Mouse (Mus musculus): ENCODE results near the gene Nemp1. TPM values are rescaled to one million over a fixed set of nuclear protein-coding genes. Genes with fewer than 3 reads are reported as not detected.
"Not testable (repeated sequence)": the region's sequence is repeated elsewhere in the genome, so short reads cannot be mapped to it uniquely, and the experiment has no call there.

The Nemp1 gene
- total RNA-seq, 2 experiments from 2014 or later, result 6.6 to 6.7 TPM

GRCm38 (mm10) chr10:127643553-127644238, 23.0 kb upstream of the Nemp1 start:
- DNase-seq (ENCODE audit: low spot score in 2 of 2), result no peak

- no peak for DNase-seq (ENCODE audit: low spot score in 2 of 2)
Measured at GRCm38 (mm10) chr10:127645791-127646190, 20.9 kb upstream of the Nemp1 start.

GRCm38 (mm10) chr10:127652906-127653638, 13.6 kb upstream of the Nemp1 start:
- DNase-seq (ENCODE audit: low spot score in 2 of 2), result no peak

DNA sequence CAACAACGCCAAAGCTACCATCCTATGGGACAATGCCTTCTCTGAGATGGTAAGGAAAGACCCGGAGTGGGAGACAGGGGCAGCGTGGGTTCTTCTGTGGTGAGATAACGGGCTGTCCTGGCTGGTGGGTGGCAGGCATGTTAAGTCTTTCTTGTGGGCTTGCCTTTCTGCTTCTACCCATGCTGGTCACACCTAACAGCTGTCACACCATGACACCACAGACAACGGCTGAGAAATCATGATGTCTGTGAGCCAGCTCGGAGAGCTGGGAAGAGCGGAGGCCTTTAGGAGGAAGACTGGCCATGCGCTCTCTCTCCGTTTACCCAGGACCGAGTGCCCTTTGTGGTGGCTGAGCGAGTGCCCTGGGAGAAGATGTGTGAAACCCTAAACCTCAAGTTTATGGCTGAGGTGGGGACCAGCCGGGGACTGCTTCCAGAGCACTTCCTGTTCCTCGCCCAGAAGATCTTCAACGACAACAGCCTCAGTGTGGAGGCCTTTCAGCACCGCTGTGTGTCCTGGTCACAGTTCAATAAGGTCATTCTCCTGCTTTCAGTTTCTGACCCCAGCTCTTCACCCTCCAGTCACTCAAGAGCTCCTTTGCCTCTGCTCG, 11.6 kb upstream of the Nemp1 start:
- DNase-seq (ENCODE audit: low spot score in 2 of 2), result no peak

DNA sequence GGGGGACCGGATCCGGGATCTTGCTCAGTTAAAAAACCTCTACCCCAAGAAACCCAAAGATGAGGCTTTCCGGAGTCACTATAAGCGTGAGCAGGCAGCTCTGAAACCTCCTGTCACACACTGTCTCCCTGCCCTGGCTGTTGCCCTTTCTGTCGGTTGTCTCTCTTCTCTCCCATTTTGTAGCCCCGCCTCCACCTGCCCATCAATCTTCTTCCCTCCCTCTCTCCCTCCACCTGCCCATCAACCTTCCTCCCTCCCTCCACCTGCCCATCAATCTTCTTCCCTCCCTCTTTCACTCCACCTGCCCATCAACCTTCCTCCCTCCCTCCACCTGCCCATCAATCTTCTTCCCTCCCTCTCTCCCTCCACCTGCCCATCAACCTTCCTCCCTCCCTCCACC, 9.1 kb upstream of the Nemp1 start:
- DNase-seq (ENCODE audit: low spot score in 2 of 2), result not testable (repeated sequence)

DNA sequence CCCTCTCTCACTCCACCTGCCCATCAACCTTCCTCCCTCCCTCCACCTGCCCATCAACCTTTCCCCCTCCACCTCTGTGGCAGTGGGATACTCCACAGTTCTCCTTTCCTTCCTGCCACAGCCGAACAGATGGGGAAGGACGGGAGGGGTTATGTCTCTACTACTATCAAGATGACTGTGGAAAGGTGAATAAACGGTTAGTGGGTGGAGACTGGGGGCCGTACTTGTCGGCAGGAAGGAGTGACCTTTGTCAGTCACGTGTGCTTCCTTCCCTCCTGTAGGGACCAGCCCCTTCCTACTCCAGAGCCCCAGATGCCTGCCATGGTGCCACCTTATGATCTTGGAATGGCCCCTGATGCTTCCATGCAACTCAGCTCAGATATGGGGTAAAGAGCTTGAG, 8.6 kb upstream of the Nemp1 start:
- DNase-seq (ENCODE audit: low spot score in 2 of 2), result no peak

DNA sequence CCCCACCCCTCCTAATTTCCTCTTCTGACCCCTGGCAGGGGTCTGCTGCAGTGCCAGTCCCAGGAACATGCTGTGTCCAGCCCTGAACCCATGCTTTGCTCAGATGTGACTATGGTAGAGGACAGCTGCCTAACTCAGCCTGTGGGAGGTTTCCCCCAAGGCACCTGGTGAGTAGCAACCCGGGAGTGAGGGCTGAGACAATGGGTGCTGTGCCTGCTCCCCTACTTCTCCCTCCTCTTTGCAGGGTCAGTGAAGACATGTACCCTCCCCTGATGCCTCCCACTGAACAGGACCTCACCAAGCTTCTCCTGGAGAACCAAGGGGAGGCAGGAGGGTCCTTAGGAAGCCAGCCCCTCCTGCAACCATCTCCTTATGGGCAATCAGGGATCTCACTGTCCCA, 7.2 kb upstream of the Nemp1 start:
- DNase-seq (ENCODE audit: low spot score in 2 of 2), result no peak

DNA sequence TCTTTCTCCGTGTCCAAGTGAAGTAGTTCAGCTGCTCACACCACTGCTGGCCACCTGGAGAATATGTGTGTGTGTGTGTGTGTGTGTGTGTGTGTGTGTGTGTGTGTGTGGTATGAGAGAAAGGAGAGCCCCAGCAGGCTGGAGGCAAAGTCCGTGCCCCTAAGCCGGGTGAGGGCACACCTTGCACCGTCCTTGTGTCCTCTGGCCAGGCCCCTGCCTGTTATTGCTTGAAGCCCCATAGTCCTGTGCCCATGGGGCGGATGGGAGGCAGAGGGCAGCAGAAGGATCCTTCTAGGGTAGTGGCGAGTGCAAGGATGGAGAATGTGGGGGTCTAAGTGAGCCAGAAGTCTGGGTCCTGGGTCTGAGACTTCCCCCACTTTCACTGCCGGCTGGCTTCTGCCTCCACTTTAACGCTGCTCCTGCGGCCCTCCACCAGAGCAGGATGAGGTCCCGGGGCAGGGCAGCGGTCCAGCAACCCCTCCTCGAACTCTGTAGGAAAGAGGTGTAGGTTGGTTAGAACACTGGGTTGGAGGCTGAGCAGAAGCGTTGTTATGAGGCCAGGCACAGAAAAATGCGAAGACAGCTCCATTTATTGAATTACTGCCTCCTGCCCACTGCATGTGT, 5.3 kb upstream of the Nemp1 start:
- no peak for DNase-seq (ENCODE audit: low spot score in 2 of 2)

DNA sequence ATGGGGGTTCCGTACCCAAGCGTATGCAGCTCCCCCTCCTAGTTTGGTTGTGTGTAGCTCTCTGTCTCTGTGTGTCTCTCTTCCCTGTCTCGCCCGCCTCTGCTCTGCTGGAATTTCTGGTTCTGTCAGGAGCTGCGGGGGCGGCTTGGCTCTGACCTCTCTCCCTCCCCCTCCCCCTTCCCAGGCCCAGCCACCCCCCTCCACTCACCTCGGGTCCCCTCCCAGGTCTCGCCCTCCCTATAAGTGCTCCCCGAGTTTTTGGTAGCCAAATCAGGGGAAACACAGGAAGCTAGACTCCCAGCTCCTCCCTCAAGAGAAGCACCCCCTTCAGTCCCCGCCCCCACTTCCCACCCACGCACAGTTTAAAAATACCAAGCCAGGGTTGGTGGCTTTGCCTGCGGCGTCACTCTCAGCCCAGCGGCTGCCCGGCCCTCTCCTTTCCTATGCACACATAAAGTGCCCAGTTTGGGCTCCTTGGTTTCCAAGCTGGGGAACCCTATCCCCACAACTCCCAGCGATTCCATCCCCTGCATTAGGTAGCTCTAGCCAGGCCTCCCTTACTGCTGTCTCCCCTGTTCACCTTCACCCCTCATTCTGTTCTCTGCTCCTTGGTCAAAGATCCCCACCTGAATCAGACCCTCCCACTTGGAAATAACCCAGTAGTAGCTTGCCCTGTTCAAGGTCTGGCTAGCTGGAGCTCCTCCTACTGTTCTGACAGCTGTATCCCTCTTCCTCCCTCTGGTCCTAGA, 4.6 kb upstream of the Nemp1 start:
- DNase-seq (ENCODE audit: low spot score in 2 of 2), result peak; percentile 26 to 61

DNA sequence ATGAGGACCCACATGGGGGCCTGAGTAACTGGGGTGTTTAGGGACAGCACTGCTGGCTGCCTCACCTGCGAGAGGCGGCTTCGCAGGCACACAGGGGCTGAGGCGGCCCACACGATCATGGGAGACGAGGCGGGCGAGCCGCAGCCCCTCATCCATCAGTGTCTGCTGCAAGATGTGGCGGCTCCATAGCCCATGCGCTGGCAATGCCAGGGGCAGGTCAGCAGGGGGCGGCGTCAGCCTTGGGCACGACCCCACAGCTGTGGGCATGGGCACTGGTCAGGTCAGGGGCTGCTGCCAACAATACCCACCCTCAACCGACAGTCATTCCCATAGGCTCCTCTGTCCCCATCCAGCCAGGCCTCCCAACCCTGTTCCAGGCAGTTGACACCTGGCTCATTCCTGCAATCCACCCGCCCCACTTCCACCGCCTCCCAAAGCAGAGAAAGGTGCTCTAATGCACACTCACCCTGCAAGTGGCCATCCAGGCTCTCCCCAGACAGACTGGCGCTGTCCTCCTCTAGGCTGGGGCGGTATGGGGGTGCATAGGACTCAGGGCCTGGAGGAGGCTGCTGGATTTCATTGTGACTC, 3.9 kb upstream of the Nemp1 start:
- DNase-seq (ENCODE audit: low spot score in 2 of 2), result no peak

DNA sequence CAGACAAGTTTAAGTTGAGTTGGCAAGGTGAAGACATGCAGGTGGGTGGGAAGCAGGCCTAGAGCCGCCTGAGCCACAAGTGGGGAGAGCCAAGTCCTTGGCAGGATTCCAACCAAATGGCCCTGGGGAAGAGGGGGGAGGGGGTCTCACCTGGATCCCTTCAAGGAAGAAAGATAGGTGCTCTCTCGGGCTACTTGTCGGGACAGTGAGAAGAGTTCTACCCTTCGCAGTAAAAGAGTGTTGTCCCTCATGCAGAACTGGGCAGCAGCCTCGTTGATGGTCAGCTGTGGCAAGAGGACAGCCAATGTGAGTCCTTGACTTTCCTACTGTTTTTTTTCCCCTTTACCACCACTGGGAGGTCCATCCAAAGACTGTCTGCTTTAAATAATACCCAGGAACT, 3.1 kb upstream of the Nemp1 start:
- DNase-seq (ENCODE audit: low spot score in 2 of 2), result no peak

GRCm38 (mm10) chr10:127664166-127664565, 2.5 kb upstream of the Nemp1 start:
- DNase-seq (ENCODE audit: low spot score in 2 of 2), result no peak

DNA sequence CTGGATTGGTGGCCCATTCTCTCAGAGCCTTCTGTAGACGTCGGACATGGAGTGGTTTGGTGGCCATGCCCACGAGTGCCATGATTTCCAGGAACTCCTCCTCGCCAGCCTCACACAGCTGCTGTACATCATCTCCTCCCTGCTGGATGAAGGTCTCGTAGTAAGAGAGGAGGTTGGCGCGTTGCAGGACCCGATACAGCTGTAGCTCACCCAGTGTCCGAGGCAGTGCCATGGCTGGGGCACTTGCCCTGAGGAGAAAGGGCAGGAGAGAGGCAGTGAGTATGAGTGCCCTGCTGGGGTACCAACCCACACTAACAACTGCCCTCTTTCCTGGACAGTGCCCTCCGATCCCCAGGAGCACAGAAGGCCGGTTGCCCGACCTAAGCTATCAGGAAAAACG, 1.8 kb upstream of the Nemp1 start:
- DNase-seq (ENCODE audit: low spot score in 2 of 2), result no peak

- DNase-seq (ENCODE audit: low spot score in 2 of 2), result peak in 1 of 2 experiments; percentile 47
Measured at GRCm38 (mm10) chr10:127665366-127666181, 1.1 kb upstream of the Nemp1 start.

- peak; percentile 54 to 76 for DNase-seq (ENCODE audit: low spot score in 2 of 2)
Measured at GRCm38 (mm10) chr10:127667269-127668092, 780 bp downstream of the Nemp1 start.

GRCm38 (mm10) chr10:127668093-127669050, 1.7 kb downstream of the Nemp1 start, which contains the start of gene Nab2:
Gene Nab2, minus strand, starts transcription at chr10:127668568.
- DNase-seq (ENCODE audit: low spot score in 2 of 2), result peak; percentile 64 to 87

DNA sequence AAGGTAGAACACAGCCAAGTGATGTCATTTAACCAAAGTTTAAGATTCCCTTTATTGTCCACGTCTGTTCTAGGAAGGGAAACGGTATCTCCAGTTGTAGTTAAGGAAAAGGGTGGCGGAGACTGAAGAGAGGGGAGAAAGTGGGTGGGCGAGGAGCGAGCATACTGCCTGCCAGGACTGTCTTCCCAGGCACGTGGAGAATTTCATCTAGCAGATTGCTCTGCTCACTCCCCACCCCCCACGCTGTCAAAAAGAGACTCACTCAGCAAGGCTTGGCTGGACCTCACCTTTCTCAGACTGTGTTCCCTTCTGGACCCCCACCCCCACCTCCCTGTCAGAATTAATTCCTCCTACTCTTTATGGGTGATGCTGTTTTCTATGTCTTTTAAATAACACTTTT, 2.5 kb downstream of the Nemp1 start:
- peak in 1 of 2 experiments; percentile 51 for DNase-seq (ENCODE audit: low spot score in 2 of 2)

DNA sequence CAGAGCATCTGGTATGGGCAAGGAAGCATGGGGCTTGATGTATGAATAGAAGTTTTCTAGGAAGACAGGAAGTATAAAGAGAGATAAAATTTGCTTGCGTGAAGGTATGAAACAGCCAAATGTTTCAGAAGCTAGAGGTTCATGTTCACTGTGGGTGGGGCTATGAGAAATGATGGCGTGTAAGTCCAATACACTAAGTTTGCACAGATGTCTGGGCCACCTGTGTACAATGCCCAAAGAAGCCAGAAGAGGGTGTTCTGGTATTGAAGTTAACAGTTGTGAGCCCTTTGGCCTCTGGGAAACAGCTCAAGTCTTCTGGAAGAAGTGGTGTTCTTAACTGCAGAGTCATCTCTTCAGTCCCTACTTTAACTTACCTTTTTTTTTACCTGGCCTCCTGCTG, 3.5 kb downstream of the Nemp1 start:
- no peak for DNase-seq (ENCODE audit: low spot score in 2 of 2)
